Mouse (Mus musculus) lung, postnatal 0 days (tissue): ENCODE results near the gene Mcfd2.

Experiments
- CTCF ChIP-seq: IDR thresholded peaks from 2 replicates; pipeline ENCODE4 v1.5.1; 2016; ENCODE audit warnings: antibody characterized with exemption, mild to moderate bottlenecking
- EP300 ChIP-seq: IDR thresholded peaks from 2 replicates; pipeline ENCODE4 v1.6.1; 2016; ENCODE audit warnings: antibody characterized with exemption, mild to moderate bottlenecking, control low read depth

DNA sequence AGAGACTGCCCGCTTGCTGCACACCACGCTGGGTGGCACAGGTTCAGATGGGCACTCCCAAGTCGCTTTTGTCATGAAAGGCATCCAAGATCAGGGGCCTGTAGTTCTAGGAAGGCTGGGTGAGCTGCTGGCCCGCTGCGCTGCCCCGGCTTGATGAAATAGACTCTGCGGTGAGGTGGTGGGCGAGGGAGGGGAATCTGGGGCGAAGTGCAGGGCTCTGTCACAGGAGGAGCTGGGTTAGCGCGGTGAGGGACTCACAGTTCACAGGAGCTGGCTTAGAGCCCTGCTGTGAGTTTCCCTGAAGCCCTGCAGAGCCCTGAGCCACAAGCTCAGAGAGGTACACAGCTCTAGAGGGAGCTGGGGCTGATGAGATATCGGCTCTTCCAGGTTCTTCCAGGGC is 22.4 kb upstream of the Mcfd2 start:
- no peak for TF ChIP-seq CTCF
- TF ChIP-seq EP300: no peak
